Mouse (Mus musculus): ENCODE results near the gene AU022252.

The AU022252 gene

DNA sequence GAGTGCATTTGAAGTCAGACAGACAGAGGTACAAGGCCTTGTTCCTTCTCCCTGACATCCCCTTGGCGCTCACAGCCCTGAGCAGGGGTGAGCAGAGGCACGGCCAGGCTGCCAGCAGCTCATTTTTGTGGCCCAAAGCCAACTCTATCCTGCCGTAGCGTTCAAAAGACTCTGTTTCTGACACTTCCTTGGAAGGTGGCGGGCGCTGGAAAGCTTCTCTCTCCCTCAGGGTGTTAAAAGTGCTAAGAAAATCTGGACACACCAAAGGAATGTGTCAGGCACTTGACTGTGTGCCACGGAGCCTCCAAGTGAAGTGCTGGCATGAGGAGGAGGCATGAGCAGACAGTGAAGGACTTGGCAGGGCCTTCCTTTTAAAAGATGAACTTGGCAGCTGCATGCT is 13.0 kb upstream of the AU022252 start:
- intact Hi-C loops (cut with DNase I), result loop anchor here (5.0 to 10.0 kb wide), 4 partner anchors 47 to 422 kb away; partner anchors contain the start of genes Ppcs, Ybx1 and Zmynd12

DNA sequence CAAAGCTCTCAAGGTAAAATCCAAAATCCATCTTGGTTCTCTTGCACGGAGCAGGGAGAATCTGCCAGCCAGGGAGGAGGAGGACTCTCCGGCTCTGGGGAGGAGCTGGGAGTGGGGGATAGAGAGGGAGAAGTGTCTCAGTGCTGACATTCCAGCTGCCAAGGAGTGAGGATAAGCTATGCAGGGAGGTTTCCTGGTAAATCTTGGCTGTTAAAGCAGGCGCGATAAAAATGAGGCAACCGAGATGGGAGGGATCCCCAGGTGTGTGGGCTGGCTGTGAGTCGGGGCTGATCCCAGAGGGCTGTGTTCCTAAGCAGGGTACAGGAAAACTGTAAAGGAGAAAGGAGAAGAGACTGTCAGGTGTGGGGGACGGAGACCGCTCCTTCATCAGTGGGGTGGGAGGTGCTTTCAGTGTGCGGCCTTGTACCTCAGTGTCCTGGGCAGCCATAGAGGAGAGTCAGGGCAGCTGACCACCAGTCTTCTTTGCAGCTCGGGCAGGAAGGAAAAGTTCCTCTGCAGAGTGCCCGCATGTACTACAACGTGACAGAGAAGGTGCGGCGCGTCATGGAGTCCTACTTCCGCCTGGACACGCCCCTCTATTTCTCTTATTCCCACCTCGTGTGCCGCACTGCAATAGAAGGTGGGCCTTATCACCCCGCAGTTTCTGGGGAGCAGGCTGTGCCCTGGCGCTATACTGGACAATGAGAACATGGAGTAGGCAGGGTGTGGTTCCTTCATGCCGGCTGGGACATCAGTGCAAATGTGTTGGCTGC is 12.1 kb upstream of the AU022252 start:
- intact Hi-C loops (cut with DNase I), result loop anchor here (5.0 to 10.0 kb wide), 4 partner anchors 48 to 423 kb away; partner anchors contain the start of genes Ppcs, Ybx1 and Zmynd12

DNA sequence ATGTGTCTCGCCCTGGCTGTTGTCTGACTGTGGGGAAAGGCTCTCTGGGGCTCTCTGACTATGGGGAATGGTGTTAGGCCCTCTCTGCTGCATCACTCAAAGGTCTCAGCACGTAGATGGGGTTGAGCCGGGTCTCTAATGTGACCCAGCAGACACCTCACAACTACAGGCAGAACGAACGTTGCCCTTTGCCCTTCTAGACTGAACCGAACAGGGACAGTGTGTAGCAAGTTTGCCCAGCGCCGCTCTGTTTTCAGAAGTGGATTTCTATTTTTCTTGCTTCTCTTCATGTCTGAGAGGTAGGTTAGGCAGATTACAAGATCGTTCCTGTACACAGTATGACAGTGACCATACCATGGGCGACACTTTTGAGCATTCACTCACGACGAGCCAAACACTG is 10.1 kb upstream of the AU022252 start:
- intact Hi-C loops (cut with DNase I), result loop anchor here (10.0 kb wide), 1 partner anchor 182 kb away; the partner anchor contains the start of genes Ppcs and Zmynd12

DNA sequence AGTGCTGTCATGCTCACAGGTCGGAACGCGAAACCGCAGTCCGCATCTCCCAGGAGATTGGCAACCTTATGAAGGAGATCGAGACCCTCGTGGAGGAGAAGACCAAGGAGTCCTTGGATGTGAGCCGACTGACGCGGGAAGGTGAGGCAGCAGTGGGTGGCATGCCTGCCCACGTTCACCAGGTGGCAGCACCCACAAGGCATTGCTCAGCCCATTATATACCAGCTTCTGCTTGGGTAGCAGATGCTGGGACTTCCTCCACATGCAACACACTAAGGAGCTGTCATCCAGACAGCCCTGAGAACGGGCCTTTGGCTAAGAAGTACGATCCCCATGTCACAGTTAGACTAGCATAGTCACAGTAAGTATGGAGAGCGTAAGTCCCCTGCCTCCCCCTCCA is 9.2 kb upstream of the AU022252 start:
- intact Hi-C loops (cut with DNase I), result loop anchor here (10.0 kb wide), 1 partner anchor 183 kb away; the partner anchor contains the start of genes Ppcs and Zmynd12

DNA sequence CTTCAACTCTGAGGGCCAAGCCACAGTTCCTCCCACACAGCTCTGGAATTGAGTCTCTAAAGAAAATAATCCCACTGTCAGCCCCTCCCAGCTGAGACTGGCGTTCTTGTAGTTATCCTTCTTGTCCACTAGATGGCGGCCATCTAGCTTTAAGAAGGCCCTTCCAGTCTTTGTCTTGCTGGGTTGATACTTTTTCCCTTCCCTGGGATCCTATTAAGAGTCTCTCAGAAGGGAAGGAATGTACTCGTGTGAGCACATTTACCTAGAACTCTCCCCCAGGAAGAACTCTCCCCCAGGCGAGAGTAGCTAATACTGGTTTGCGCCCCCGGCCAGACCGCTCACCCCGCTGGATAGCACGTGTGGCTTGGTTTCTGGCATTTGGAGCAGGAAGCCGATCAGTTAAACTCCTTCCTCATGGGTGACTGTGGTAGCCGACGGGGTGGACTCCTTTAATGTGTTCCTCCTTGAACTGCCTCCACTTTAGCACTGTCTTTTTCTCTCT is 6.7 kb upstream of the AU022252 start:
- intact Hi-C loops (cut with DNase I), result no loop called here

DNA sequence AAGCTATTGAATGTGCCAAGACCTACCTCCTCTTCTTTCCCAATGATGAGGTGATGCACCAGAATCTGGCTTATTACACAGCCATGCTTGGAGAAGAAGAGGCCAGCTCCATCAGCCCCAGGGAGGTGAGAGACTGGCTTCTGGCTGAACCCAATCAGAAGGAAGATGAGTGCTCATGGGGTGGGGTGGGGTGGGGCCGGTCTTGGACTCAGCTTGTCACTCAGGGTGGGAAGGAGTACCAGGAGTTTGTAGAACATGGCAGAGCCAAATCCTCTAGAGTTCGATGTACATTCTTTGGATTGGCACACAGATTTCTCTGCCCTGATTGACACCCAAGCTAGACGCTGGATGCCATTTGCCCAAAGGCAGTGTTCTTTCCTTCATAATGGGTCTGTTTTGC is 6.1 kb upstream of the AU022252 start:
- intact Hi-C loops (cut with DNase I), result no loop called here

DNA sequence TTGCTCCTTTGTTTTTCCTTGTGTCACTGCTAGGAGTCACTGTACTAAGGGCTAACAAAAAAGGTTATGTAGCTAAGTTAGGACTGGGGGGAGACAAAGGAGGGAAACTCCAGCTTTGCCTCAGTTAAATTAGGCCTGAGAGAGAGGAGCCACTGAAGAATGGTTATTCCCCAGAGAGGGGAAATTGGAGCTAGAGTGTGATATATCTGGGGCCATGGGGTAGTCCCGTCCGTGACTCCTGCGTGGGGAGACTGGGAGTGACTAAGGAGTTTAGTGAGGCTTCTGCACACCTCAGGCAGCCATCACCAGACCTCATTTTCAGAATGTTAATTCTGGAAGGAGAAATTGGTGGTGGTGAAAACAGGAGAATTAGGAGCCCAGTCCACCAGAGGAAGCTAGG is 1.8 kb upstream of the AU022252 start:
- intact Hi-C loops (cut with DNase I), result no loop called here

DNA sequence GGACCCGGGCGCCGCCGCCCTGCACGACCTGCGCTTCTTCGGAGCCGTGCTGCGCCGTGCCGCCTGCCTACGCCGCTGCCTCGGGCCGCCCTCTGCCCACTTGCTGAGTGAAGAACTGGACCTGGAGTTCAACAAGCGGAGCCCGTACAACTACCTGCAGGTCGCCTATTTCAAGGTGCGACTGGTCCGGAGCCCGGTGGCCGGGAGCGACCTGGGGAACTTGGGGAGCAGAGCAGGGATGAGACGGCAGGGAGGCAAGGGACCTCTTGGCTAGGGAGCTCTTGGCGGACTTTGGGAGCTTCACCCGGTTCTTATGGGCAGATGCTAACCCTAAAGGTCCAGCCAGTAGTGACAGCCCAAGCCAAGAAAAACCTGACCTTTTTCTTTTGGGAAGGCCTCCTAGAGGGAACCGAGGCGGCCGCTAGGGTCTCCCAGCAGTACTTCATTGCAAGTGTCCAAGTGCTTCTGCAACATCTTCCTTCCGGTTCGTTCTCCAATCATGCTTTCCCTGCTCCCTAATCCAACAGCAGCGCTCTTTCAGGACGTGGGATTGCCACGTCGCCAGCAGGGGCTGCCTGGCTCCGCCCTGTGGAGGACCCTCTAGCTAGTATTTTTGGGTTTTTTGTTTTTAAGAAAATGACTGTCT is 867 bp upstream of the AU022252 start:
- intact Hi-C loops (cut with DNase I), result no loop called here

DNA sequence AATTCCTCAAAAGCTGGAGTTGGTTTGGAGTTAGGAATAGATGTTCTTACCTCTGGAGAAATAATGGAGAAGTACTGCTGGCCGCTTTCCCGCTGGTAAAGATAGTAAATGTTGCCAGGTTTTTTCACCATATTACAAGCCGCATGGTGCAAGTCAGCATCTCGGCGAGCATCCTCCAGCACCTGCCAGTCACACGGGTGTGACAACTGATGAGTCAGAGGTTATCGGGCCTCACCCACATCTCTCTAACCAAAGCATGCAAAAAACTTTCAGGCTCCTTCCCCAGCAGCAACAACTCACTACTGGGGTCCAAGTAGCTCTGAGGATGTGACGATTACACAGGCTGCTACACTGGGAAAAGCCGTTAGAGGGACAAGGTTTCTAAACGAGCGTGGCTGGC is 5.8 kb downstream of the AU022252 start:
- intact Hi-C loops (cut with DNase I), result no loop called here

DNA sequence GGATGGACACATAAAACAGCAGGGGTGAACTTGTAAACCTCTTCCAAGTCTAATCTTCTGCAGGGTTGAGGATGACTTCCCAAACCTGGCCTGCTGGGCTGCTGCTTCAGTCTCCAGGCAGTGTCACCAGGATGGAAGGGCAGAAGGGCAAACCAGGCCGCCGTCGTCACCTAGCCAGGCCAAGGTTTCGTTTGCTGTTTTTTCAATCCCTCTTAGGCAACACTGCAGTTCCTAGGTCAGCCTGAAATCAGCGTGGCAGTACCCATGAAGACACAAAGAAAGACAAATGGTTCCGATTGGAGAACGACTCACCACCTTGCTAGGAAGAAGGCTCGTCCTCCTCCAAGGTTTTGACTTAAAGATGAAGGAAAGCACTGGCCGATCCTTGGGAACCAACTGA is 6.8 kb downstream of the AU022252 start:
- intact Hi-C loops (cut with DNase I), result no loop called here

DNA sequence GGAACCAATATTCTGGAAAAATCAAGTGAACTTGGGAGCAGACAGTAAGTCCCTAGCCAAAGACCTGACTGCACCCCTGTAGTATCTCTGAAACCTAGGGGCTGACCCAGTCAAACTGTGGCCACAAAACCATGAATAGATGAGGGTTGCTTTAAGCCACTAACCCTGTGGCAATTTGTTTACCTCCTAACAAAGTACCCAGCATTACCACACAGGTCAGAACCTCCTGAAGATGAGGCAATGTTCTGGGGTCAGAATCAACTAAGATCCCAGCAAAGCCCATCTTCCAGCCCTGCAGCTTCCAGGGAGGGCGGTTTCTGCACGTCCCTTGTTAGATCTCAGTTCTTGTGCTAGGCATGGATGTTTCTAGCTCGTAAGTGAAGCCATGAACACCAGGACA is 8.0 kb downstream of the AU022252 start:
- intact Hi-C loops (cut with DNase I), result no loop called here

DNA sequence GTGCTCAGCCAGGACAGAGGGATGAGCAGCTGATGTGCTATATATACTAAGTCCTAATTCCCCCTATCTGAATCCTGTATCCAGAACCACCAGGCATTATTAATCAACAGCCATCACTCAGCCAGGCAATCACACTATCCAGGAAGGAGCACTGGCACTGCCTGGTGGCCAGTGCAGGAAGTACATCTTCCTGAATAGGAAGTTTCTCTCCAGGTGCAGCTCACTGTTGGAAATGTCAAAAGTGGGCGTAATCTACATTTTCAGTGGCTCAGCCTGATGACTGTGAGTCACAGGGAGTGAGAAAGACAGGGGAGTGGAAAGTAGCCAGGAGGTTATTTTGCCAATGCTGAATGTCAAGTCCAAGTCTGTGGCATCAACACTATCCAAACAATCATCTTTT is 8.8 kb downstream of the AU022252 start:
- intact Hi-C loops (cut with DNase I), result no loop called here

DNA sequence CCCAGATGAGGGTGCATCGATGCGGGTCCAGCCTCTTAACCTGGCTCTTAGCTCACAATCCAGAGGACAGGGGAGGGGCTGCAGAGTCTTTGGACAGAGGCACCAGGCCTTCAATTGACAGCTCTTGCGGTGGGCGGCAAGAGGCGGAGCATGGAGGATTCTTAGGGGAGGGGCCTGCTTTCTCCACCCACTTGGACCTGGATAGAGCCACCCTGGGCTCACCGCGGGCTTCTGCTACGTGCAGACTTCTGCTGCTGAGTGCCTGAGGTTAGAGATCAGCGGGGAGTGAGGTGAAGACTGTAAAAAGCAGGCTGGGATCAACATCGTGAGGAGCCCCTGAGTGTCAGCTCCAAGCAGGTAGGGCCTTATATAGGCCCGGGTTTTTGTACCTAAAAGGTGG is 14.3 kb downstream of the AU022252 start, which contains the start of gene Tmem269:
Gene Tmem269 (minus strand): TSS at position 49 of the 400 bp plus-strand sequence.
- intact Hi-C loops (cut with DNase I), result no loop called here

DNA sequence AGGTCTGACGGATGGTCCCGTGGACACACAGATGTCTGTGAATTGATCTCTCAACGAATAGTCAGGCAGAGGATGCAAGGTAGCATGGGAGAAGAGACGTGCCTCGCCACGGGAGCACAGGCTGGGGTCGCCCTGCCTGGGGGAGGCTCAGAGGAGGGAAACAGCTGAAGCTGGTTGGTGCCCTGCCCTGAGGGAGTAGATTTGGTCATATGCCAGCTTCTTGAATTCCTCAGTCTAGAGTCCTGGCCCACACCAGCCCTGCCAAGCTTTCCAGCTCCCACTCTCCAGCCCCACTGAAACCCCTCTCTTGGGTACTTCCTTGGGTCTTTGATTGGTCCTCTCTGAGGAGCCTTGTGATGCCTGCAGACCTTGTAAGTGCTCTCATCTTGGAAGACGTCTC is 15.8 kb downstream of the AU022252 start:
- intact Hi-C loops (cut with DNase I), result no loop called here

DNA sequence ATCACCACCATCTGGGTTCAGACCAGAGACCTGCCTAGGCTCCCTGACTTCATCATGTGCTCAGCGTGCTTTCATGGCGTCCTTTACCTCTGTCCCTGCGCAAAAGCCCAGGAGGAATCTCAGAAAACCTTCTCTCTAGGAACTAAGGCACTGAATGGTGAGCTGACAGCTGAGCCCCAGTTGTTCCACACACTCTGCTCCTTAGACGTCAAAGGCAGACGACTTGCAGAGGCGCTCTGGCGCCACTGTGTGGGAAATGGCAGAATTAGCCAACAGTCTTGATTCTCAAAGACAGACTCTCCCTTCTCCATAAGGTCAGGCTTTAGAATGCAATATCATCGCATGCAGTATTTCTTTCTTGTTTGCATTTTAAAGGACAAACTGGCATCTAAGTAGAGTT is 27.8 kb downstream of the AU022252 start:
- intact Hi-C loops (cut with DNase I), result loop anchor here (5.0 kb wide), 3 partner anchors 37 to 197 kb away; no protein-coding TSS in a partner anchor

DNA sequence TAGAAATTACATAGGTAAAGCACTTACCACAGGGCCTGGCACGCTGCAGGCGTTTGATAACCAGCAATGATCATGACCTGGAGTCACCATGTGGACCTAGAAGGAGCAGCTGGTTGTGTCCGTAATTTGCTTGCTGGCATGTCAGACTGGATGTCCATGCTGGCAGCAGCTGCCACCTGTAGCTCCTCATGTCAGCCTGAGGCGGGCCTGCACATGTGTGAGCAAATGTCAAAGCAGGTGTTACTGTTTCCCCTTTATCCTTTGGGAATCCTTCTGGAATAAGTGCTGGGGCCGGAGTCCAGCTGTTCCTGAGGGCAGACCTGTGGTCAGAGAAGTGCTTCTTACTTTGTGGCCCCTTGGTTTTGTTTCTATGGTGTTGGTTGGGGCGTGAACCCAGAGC is 34.4 kb downstream of the AU022252 start:
- intact Hi-C loops (cut with DNase I), result no loop called here

DNA sequence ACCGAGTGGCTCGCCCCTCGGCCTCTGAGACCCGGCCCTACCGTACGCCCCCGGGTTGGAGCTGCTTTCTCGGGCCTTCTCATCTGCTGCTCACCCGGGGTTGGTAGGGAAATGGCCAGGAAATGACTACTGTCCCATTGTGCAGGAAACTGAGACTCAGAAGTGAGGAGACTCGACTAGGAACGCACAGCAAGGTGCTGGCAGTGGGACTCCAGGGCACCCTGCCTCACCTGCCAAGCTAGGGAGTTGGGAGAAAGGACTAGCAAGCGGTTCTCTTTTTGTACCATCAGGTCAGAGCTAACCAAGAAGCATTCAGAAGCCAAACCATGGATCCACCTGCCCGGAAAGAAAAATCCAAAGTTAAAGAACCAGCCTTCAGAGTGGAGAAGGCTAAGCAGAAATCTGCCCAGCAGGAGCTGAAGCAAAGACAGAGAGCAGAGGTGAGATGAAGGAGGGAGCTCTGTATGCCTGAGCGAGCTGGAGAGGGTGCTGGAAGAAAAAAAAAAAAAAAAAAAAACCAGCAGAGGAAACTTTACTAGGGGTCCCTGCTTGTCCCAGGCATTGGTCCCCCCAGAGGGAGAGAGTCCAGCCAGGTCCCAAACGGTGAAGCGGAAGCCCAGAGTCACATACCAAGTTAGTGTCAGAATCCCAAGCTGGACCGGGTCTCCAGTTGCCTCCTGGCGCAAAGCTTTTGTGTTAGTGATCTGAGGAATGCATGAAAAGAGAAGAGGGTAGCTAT is 36.8 kb downstream of the AU022252 start:
- intact Hi-C loops (cut with DNase I), result no loop called here

DNA sequence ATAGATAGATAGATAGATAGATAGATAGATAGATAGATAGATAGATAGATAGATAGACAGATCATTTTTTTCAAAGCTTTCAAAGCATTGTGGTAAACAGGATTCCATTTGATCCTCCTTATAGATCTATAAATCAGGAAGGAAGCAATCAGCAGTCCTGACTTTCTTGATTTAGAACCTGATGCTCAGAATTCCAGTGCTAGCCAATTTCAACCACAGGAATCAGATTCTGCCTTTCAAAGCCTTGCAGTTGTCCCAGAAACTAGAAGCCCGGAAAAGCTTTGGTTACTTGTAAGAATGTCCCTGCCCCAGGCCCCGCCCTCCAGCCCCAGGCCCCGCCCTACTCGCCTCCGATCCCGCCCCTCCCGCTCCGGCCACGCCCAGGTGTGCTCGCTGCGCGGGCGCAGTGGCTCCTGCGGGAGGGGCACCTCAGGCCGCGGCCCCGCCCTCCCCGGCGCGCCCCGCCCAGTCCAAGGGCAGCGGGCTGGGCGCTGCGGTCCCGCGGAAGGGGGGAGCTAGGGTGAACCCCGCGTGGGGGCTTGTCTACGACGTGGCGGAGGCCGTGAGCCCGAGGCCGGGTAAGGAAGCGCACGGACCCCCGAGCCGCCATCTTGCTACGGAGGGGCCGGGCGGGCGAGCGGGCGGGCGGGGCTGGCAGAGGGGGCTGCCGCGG is 37.5 kb downstream of the AU022252 start, which contains the start of gene Svbp:
Gene Svbp (plus strand): TSS at position 398 of the 673 bp plus-strand sequence.
- intact Hi-C loops (cut with DNase I), result no loop called here

DNA sequence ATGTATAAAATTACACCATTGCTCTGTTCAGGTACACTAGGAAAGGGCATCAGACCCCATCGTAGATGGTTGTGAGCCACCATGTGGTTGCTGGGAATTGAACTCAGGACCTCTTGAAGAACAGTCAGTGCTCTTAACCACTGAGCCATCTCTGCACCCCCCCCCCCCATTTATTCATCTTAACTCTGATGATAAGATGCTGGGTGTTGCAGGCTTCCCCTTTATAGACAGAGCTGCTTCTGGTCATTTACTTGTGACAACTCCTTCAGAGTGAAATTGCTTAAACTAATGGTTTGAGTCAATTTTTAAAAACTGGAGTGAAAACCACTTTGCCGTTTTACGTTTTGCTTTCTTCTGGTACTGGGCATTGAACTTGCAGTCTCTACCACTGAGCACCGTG is 39.8 kb downstream of the AU022252 start:
- intact Hi-C loops (cut with DNase I), result no loop called here

DNA sequence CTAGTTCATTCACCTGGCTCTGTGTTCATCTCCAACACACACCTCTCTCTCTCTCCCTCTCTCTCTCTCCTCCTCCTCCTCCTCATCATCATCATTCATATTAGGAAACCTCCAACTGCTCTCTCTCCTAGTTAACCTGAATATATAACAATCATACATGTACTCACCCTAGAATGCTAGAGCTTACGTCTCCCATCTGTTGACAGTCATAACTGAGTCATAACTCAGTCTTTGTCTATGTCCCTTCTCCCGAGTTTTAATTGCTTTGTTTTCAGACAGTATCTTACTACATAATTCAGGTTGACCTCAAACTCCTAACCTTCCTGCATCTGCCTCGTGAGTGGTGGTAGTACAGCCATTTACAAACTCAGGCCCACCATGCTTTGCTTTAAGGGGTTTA is 41.2 kb downstream of the AU022252 start:
- intact Hi-C loops (cut with DNase I), result no loop called here

DNA sequence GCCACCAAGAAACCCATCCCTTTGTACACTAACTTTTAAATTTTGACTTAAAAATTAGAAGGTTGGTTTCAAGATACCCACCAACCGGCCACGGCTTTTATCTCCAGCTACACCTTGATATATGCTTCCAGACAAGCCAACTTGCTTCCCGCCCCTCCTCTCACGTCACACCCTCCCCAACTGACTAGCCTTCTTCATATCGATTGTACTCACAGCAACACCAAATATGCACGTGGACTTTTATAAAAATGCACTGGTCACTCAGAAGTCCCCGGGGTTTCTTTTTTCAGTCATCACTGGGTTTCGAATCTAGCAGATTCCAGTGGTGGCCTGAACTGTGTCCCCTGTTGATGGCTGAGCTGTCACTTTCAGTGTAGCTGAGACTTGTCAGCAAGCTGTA is 41.9 kb downstream of the AU022252 start:
- intact Hi-C loops (cut with DNase I), result no loop called here
